Mouse (Mus musculus): ENCODE data around the gene Epha10.

DNA sequence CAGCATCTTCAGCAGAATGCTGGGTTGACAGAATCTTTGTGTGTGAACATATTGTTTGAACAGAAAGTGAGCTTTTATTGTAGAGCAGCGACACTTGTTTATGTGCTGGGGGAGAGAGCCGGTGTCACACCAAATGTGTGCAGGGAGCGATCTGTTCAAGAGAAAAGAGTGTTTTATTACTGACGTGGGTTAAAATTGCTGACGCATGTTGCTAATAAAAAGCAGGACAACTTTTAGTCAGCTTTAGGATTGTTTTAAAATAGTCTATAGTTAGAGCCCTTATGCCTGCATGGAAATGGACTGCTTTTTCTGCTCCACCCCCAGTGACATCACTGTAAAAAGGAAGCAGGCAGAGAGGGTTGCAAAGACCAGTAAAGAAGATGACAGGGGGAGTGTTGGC, 10.1 kb downstream of the Epha10 start:
- TF ChIP-seq CTCF (IDR thresholded peaks at IDR 0.05; ENCODE audit: low read depth) (no peak), EP300 (IDR thresholded peaks at IDR 0.05; ENCODE audit: low read depth) (no peak)
